Mouse (Mus musculus) G1E (cell line): ENCODE measurements at regions not wholly inside any gene's neighbourhood (a gene's known extent, or its start where the extent isn't known, plus 50 kb on each side); places are given as distances from the start of the nearest gene placed in this dataset.

Experiments used
- CTCF ChIP-seq: IDR thresholded peaks from 2 replicates; pipeline ENCODE4 v1.5.1; 2012; ENCODE audit warnings: low read depth, low read length, inconsistent platforms, mixed read lengths
- GATA1 ChIP-seq: IDR thresholded peaks from 2 replicates; pipeline ENCODE4 v1.6.1; 2012; ENCODE audit warnings: borderline replicate concordance, low read length, inconsistent platforms, mixed read lengths
- POLR2AphosphoS5 ChIP-seq: IDR thresholded peaks from 2 replicates; pipeline ENCODE4 v1.6.1; 2012; ENCODE audit warnings: low read depth, low read length, inconsistent platforms; ENCODE audit not compliant: insufficient replicate concordance
- TAL1 ChIP-seq: conservative IDR thresholded peaks from 2 replicates; pipeline ENCODE4 v1.6.1; 2012; ENCODE audit warnings: low read depth, low read length, inconsistent platforms, mixed read lengths

- TF ChIP-seq CTCF (no peak), GATA1 (no peak), TAL1 (no peak), POLR2AphosphoS5 (no peak)
Measured at GRCm38 (mm10) chr10:111696987-111697386, 190.9 kb downstream of the Phlda1 start.
